Mouse (Mus musculus) limb, embryonic 14.5 days (tissue): ENCODE data around the gene Ccl5. TPM values are rescaled to one million over a fixed set of nuclear protein-coding genes. Genes with fewer than 3 reads are reported as not detected.
"Not testable (repeated sequence)": the region's sequence is repeated elsewhere in the genome, so short reads cannot be mapped to it uniquely, and the experiment has no call there.

Experiments
- ATAC-seq: fragments of 200-750 bp; cut with Nextera tagmentation; 2 replicates; pipeline ENCODE4 v1.8.0; 2017; ENCODE audit warnings: low read depth, moderate number of reproducible peaks, moderate TSS enrichment; ENCODE audit not compliant: low FRiP score
- DNase-seq: peaks from one replicate; pipeline ENCODE4 v3.0.0-alpha.2; 2015; ENCODE audit warnings: low spot score
- H3K27ac ChIP-seq: fragments of 300-500 bp; sonication (generic); replicated peaks from 2 replicates; pipeline ENCODE4 v1.5.1; 2014; ENCODE audit warnings: low read depth, mild to moderate bottlenecking, low read length, moderate library complexity, mixed read lengths
- H3K27me3 ChIP-seq: fragments of 300-500 bp; sonication (generic); 2 replicates; pipeline ENCODE4 v1.6.1; 2014; ENCODE audit warnings: low read length, mixed read lengths; ENCODE audit not compliant: control insufficient read depth, insufficient read depth
- H3K36me3 ChIP-seq: fragments of 300-500 bp; sonication (generic); 2 replicates; pipeline ENCODE4 v1.6.1; 2014; ENCODE audit warnings: mild to moderate bottlenecking, low read length, moderate library complexity, mixed read lengths; ENCODE audit not compliant: control insufficient read depth, insufficient read depth
- H3K4me1 ChIP-seq: fragments of 300-500 bp; sonication (generic); 2 replicates; pipeline ENCODE4 v1.6.1; 2014; ENCODE audit warnings: antibody characterized with exemption, low read length, mixed read lengths; ENCODE audit not compliant: control insufficient read depth, insufficient read depth
- H3K4me2 ChIP-seq: fragments of 300-500 bp; sonication (generic); replicated peaks from 2 replicates; pipeline ENCODE4 v1.6.1; 2014; ENCODE audit warnings: low read depth, mild to moderate bottlenecking, low read length, moderate library complexity; ENCODE audit not compliant: severe bottlenecking
- H3K4me3 ChIP-seq: fragments of 300-500 bp; sonication (generic); replicated peaks from 2 replicates; pipeline ENCODE4 v1.5.1; 2014; ENCODE audit warnings: low read length
- H3K9ac ChIP-seq: fragments of 300-500 bp; sonication (generic); 2 replicates; pipeline ENCODE4 v1.6.1; 2014; ENCODE audit warnings: mild to moderate bottlenecking, low read depth, low read length, moderate library complexity; ENCODE audit not compliant: severe bottlenecking
- H3K9me3 ChIP-seq: fragments of 300-500 bp; sonication (generic); 2 replicates; pipeline ENCODE4 v1.6.1; 2016; ENCODE audit warnings: low read length; ENCODE audit not compliant: control insufficient read depth
- POLR2A ChIP-seq: fragments of 200-500 bp; IDR thresholded peaks from 2 replicates; pipeline ENCODE4 v1.8.0; 2012; ENCODE audit warnings: inconsistent platforms, mild to moderate bottlenecking, moderate library complexity, borderline replicate concordance; ENCODE audit not compliant: insufficient read depth, insufficient read length; ENCODE audit errors: extremely low read depth
- WGBS: fragments of 180-500 bp; shearing (Covaris S2); extraction: QIAGEN DNeasy Blood & Tissue Kit; methylation state at CpG from one replicate; pipeline ENCODE4 v1.1.7; 2014; 5-methylcytosine and 5-hydroxymethylcytosine counted together
- polyA plus RNA-seq, 2 experiments: library from polyadenylated mRNA; depleted of rRNA in 1 of 2; stranded (reverse) in 1 of 2; unstranded in 1 of 2; fragments of >200 nt; fragmentation: Nextera tagmentation in 1 of 2; extraction: Ambion mirVana in 1 of 2; gene quantifications; 2 replicates each; pipeline versions ENCODE4 v1.2.1 to v1.2.3; 2012 to 2014

Gene Ccl5
- polyA plus RNA-seq, 2 experiments, result 0.48 to 0.81 TPM

DNA sequence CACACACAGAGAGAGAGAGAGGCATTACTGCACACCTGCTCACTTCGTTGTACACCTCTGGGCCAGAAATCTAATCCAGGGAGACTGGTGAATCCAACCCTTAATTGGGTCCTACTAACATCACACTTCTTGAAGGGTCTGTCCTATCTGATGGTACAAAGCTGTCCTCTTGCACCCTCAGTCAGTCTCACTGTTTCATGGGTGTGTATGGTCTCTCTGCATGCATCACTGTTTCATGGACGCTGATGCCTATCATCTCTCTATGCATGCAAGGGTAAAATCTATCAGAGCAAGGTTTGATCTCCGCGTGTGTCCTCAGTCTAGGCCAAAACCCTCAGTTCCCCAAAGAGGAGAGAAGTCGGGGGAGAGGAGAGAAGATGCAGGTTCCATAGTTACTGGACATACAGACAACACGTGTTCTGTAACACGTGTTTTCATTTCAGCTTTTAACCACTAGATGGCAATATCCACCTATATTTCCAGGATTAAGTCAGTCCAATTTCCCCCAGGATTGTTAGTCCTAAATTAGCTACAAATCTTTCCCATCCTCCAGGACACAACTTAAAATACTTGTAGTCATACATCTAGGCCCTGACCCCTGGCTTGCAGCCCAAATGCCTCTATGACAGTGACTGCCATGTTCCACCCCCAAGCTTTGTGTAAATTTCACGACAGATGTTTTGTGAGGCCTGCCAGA, 25.9 kb upstream of the Ccl5 start:
- DNase-seq (peak; percentile 83), ATAC-seq (peak; percentile 77)
- Histone ChIP-seq H3K4me1 (no peaks in the 10 kb centered on the region), H3K9me3 (no peaks in the 10 kb centered on the region), H3K27ac (no peak overlapping the region), H3K27me3 (no peaks in the 10 kb centered on the region), H3K36me3 (no peaks in the 10 kb centered on the region), H3K9ac (no peak overlapping the region), H3K4me3 (no peak overlapping the region), H3K4me2 (no peak overlapping the region)
- WGBS, result 32% methylated on average over 8 of the region's 8 CpGs
- no peak for TF ChIP-seq POLR2A

DNA sequence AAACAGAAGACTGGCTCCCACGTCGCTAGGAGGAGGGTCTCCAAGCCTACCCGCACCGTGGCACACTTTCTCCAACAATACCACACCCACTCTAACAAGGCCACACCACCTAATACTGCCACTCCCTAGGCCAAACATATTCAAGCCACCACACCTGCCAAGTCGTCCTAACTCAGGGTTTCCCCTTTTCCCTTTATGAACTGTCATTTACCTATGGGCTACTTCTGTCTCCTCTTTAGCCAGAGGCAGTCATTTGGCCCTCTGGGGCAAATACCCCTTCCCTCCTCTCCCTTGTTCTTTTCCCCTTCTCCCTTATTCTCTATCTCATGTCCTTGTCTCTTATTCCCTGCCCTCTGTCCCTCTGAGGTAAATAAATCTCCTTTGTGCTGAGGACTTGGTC, 21.4 kb upstream of the Ccl5 start:
- DNase-seq (no peak), ATAC-seq (no peak)
- Histone ChIP-seq H3K9me3 (no peaks in the 10 kb centered on the region), H3K4me1 (no peaks in the 10 kb centered on the region), H3K4me3 (no peak overlapping the region), H3K27me3 (no peaks in the 10 kb centered on the region), H3K4me2 (no peak overlapping the region), H3K9ac (no peak overlapping the region), H3K27ac (no peak overlapping the region), H3K36me3 (no peaks in the 10 kb centered on the region)
- WGBS, result 88% methylated on average over 5 of the region's 5 CpGs
- no peak for TF ChIP-seq POLR2A

DNA sequence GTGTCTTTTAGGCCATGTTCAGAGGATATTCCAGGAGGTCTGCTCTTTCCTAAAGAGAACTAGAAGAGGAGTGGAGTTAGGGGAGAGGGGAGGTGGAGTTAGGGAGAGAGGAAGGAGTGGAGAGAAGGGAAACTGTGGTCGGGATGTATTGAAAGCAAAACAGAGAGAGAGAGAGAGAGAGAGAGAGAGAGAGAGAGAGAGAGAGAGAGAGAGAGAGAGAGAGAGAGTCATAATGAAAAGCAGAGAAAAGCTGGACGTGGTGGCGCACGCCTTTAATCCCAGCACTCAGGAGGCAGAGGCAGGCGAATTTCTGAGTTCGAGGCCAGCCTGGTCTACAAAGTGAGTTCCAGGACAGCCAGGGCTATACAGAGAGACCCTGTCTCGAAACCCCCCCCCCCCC, 20.7 kb upstream of the Ccl5 start:
- H3K36me3 ChIP-seq, H3K9ac ChIP-seq, DNase-seq, H3K27ac ChIP-seq, H3K4me2 ChIP-seq, ATAC-seq, H3K27me3 ChIP-seq, H3K4me1 ChIP-seq, H3K9me3 ChIP-seq, H3K4me3 ChIP-seq: not testable (repeated sequence)
- WGBS, result 82% methylated on average over 7 of the region's 7 CpGs

DNA sequence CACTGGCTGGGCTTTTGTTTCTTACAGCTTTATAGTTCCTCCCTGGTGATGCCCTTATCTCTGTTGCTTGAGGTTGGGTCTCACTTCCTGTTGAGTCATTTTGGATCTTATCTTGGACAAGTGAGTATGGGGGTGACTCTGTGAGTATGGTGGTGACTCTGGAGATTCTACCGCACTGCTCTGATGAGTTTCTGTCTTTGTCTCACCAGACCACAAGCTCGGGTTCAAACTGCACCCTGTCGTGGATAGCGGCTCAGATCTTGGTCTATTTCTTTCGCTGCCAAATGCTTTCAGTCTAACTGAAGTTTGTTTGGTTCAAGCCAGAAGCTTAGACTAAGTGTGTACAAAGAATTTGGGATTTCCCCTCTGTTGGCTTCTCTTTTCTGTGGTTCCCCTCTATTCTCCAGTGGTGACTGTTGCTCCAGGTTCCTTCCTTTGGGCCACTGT, 19.9 kb upstream of the Ccl5 start:
- TF ChIP-seq POLR2A, result no peak
- no peak for DNase-seq
- WGBS, result 87% methylated on average over 5 of the region's 5 CpGs

DNA sequence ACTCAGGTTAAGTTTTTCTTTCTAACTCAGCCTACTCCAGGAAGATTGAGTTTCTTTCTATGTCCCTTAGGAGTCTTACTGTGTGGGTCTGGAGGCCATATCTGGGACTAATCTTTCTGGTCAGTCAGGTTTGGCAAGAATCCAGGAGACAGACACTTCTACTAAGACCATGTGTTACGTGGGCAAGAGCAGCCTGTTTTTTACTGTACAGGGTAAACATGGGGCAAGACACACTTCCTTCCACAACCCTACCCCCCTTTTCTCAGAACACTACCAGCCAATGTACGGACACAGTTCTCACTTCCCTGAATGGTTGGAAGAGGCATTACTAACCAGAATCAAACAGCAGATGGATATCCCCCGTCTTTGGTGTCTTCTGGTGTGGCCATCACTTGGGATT, 13.9 kb upstream of the Ccl5 start:
- peak; percentile 6 for DNase-seq
- no peak for ATAC-seq
- 55% methylated on average over 3 of the region's 3 CpGs for WGBS

More for the DNA sequence above, 19.9 kb upstream of the Ccl5 start:
- no peak overlapping the region for H3K9ac ChIP-seq
- H3K36me3 ChIP-seq, result no peaks in the 10 kb centered on the region
- H3K27me3 ChIP-seq, result no peaks in the 10 kb centered on the region
- no peaks in the 10 kb centered on the region for H3K4me1 ChIP-seq
- no peak overlapping the region for H3K4me2 ChIP-seq
- H3K4me3 ChIP-seq, result no peak overlapping the region
- H3K9me3 ChIP-seq, result no peaks in the 10 kb centered on the region
- ATAC-seq, result no peak
- no peak overlapping the region for H3K27ac ChIP-seq

More for the DNA sequence above, 13.9 kb upstream of the Ccl5 start:
- H3K27ac ChIP-seq, result no peak overlapping the region
- no peak overlapping the region for H3K4me2 ChIP-seq
- no peaks in the 10 kb centered on the region for H3K27me3 ChIP-seq
- H3K4me3 ChIP-seq, result no peak overlapping the region
- peaks cover 5% of the 10 kb centered on the region; the same call in 1 of the 2 replicates for H3K4me1 ChIP-seq
- H3K9ac ChIP-seq, result no peak overlapping the region
- no peaks in the 10 kb centered on the region for H3K9me3 ChIP-seq
- H3K36me3 ChIP-seq, result no peaks in the 10 kb centered on the region
- TF ChIP-seq POLR2A, result no peak
